Mouse (Mus musculus) CH12.LX (cell line): ENCODE data around the gene Trpm5. TPM values are rescaled to one million over a fixed set of nuclear protein-coding genes. Genes with fewer than 3 reads are reported as not detected.
A peak's percentile ranks its signal among the peaks of the same experiment; 100 is the strongest.

Experiments used
- DNase-seq: peaks from one replicate; pipeline ENCODE4 v3.0.0-alpha.2; 2013; ENCODE audit errors: extremely low read depth
- H3K27ac ChIP-seq: 2 replicates; pipeline ENCODE4 v1.5.1; 2012; ENCODE audit warnings: low read depth, mild to moderate bottlenecking, control low read depth, moderate library complexity; ENCODE audit not compliant: insufficient read depth
- H3K27me3 ChIP-seq: replicated peaks from 2 replicates; pipeline ENCODE3; 2012; ENCODE audit warnings: inconsistent platforms
- H3K36me3 ChIP-seq, 2 experiments: replicated peaks in 1 of 2; 2 replicates each; pipeline versions ENCODE3 to v1.6.1; 2012; ENCODE audit warnings: inconsistent platforms in 1 of 2, low read length in 1 of 2, mild to moderate bottlenecking in 1 of 2, mixed read lengths in 1 of 2, moderate library complexity in 1 of 2; ENCODE audit not compliant: control insufficient read depth in 1 of 2, insufficient read depth in 1 of 2
- H3K4me1 ChIP-seq, 2 experiments: 2 replicates each; pipeline ENCODE4 v1.6.1; 2012; ENCODE audit warnings: inconsistent platforms in 1 of 2, moderate library complexity in 1 of 2; ENCODE audit not compliant: insufficient read depth in 2 of 2, control insufficient read depth in 1 of 2
- H3K4me2 ChIP-seq: 2 replicates; pipeline ENCODE4 v1.6.1; 2012; ENCODE audit warnings: low read depth, mild to moderate bottlenecking, control low read depth; ENCODE audit not compliant: poor library complexity, insufficient read depth, severe bottlenecking
- H3K4me3 ChIP-seq, 3 experiments: fragments of 150-350 bp in 1 of 3; sonication (generic) in 1 of 3; replicated peaks in 1 of 3; 2 replicates each; pipeline versions ENCODE3 to v1.5.1; 2011 to 2012; ENCODE audit warnings: low read depth in 2 of 3, low read length in 2 of 3, mild to moderate bottlenecking in 2 of 3, moderate library complexity in 2 of 3, control low read depth in 1 of 3, improper control_type of control experiment in 1 of 3, inconsistent platforms in 1 of 3, mixed read lengths in 1 of 3; ENCODE audit not compliant: poor library complexity in 1 of 3
- H3K79me2 ChIP-seq: replicated peaks from 2 replicates; pipeline ENCODE4 v1.6.1; 2012; ENCODE audit warnings: mild to moderate bottlenecking, moderate library complexity; ENCODE audit not compliant: control insufficient read depth, poor library complexity, insufficient read depth, severe bottlenecking; ENCODE audit errors: extremely low read depth
- H3K9ac ChIP-seq: 2 replicates; pipeline ENCODE4 v1.6.1; 2012; ENCODE audit warnings: low read depth, mild to moderate bottlenecking, control low read depth, moderate library complexity; ENCODE audit not compliant: insufficient read depth
- H3K9me3 ChIP-seq: replicated peaks from 2 replicates; pipeline ENCODE3; 2012; ENCODE audit warnings: low read length, inconsistent platforms, mixed read lengths
- CHD2 ChIP-seq: IDR thresholded peaks from 2 replicates; pipeline ENCODE4 v1.6.1; 2011; ENCODE audit warnings: low read length, improper control_type of control experiment
- ELF1 ChIP-seq: IDR thresholded peaks from 2 replicates; pipeline ENCODE4 v1.6.1; 2014; ENCODE audit warnings: low read depth, mild to moderate bottlenecking, inconsistent platforms, low read length, improper control_type of control experiment
- ETS1 ChIP-seq: conservative IDR thresholded peaks from 2 replicates; pipeline ENCODE4 v1.6.1; 2012; ENCODE audit warnings: low read depth, mild to moderate bottlenecking, inconsistent platforms, low read length, improper control_type of control experiment, moderate library complexity
- GABPA ChIP-seq: IDR thresholded peaks from 2 replicates; pipeline ENCODE4 v1.6.1; 2012; ENCODE audit warnings: low read depth, low read length, improper control_type of control experiment, inconsistent platforms; ENCODE audit not compliant: insufficient replicate concordance
- IRF4 ChIP-seq: IDR thresholded peaks from 2 replicates; pipeline ENCODE4 v1.6.1; 2014; ENCODE audit warnings: low read depth, mild to moderate bottlenecking, inconsistent platforms, low read length, improper control_type of control experiment
- JUND ChIP-seq: conservative IDR thresholded peaks from 2 replicates; pipeline ENCODE4 v1.6.1; 2011; ENCODE audit warnings: low read depth, low read length, improper control_type of control experiment
- MEF2A ChIP-seq: IDR thresholded peaks from 2 replicates; pipeline ENCODE4 v1.6.1; 2014; ENCODE audit warnings: low read depth, mild to moderate bottlenecking, inconsistent platforms, low read length, improper control_type of control experiment, borderline replicate concordance
- MXI1 ChIP-seq: IDR thresholded peaks from 2 replicates; pipeline ENCODE4 v1.6.1; 2011; ENCODE audit warnings: mild to moderate bottlenecking, low read depth, low read length, improper control_type of control experiment
- NRF1 ChIP-seq: IDR thresholded peaks from 2 replicates; pipeline ENCODE4 v1.6.1; 2014; ENCODE audit warnings: low read depth, mild to moderate bottlenecking, inconsistent platforms, low read length, improper control_type of control experiment, moderate library complexity
- PAX5 ChIP-seq: IDR thresholded peaks from 2 replicates; pipeline ENCODE4 v1.6.1; 2012; ENCODE audit warnings: low read length, inconsistent platforms, mixed read lengths
- POLR2A ChIP-seq: IDR thresholded peaks from 2 replicates; pipeline ENCODE4 v1.6.1; 2011; ENCODE audit warnings: low read depth, mild to moderate bottlenecking, improper control_type of control experiment, low read length
- RAD21 ChIP-seq: IDR thresholded peaks from 2 replicates; pipeline ENCODE4 v1.6.1; 2011; ENCODE audit warnings: low read depth, mild to moderate bottlenecking, low read length, improper control_type of control experiment, moderate library complexity
- SIN3A ChIP-seq: IDR thresholded peaks from 2 replicates; pipeline ENCODE4 v1.6.1; 2012; ENCODE audit warnings: low read length, improper control_type of control experiment, inconsistent platforms
- TCF12 ChIP-seq: IDR thresholded peaks from 2 replicates; pipeline ENCODE4 v1.6.1; 2014; ENCODE audit warnings: low read depth, mild to moderate bottlenecking, inconsistent platforms, low read length, improper control_type of control experiment
- UBTF ChIP-seq: IDR thresholded peaks from 2 replicates; pipeline ENCODE4 v1.6.1; 2012; ENCODE audit warnings: low read depth, mild to moderate bottlenecking, inconsistent platforms, low read length, improper control_type of control experiment, moderate library complexity
- ZC3H11A ChIP-seq: IDR thresholded peaks from 2 replicates; pipeline ENCODE4 v1.6.1; 2012; ENCODE audit warnings: low read depth, mild to moderate bottlenecking, inconsistent platforms, low read length, improper control_type of control experiment
- ZNF384 ChIP-seq: IDR thresholded peaks from 2 replicates; pipeline ENCODE4 v1.6.1; 2012; ENCODE audit warnings: low read depth, low read length, improper control_type of control experiment, inconsistent platforms
- dilution Hi-C: fragments of 300-500 bp; cut with MboI; formaldehyde crosslinking; loops from 2 replicates; pipeline ENCODE4 v1.14.3; 2020; ENCODE audit warnings: low sequenced_read_pairs; ENCODE audit not compliant: extremely low pct_unique_long_range_greater_than_20kb, extremely low pct_ligation_motif_present
- in situ Hi-C: fragments of 300-500 bp; cut with MboI; formaldehyde crosslinking; loops from 3 replicates; pipeline ENCODE4 v1.14.3; 2019; ENCODE audit warnings: low sequenced_read_pairs, low pct_ligation_motif_present, low pct_unique_long_range_greater_than_20kb, mixed read lengths
- polyA plus RNA-seq: library from polyadenylated mRNA; unstranded; fragments of >175 nt; gene quantifications from 2 replicates; pipeline ENCODE4 v1.2.1, GENCODE M21; 2012; ENCODE audit warnings: low read depth; ENCODE audit not compliant: insufficient read length
- total RNA-seq, 2 experiments: library from RNA; depleted of rRNA; stranded (reverse); fragments of 300-350 nt in 1 of 2; fragments of >200 nt in 1 of 2; gene quantifications; 2 replicates each; pipeline ENCODE4 v1.2.3; 2012 to 2014

The Trpm5 gene
- total and polyA plus RNA-seq, 3 experiments: 1.1 to 3.0 (median 1.5) TPM

GRCm38 (mm10) chr7:143059202-143059870, 35.1 kb downstream of the Trpm5 start:
- DNase-seq: no peak
- H3K4me2 ChIP-seq: no peak overlapping the region
- TF ChIP-seq ZC3H11A (no peak), PAX5 (no peak), GABPA (no peak)
- no peaks in the 10 kb centered on the region for H3K27me3 ChIP-seq
- peaks cover 80% of the 10 kb centered on the region for H3K79me2 ChIP-seq
- in situ Hi-C loops (no loop called here), dilution Hi-C loops (no loop called here)
- H3K4me1 ChIP-seq: peaks cover 37 to 69% of the 10 kb centered on the region in 2 experiments
- no peaks in the 10 kb centered on the region for H3K9me3 ChIP-seq
- H3K9ac ChIP-seq: no peak overlapping the region
- no peak overlapping the region for H3K4me3 ChIP-seq
- peaks cover 60 to 99% of the 10 kb centered on the region in 2 experiments for H3K36me3 ChIP-seq
- H3K27ac ChIP-seq: no peak overlapping the region

DNA sequence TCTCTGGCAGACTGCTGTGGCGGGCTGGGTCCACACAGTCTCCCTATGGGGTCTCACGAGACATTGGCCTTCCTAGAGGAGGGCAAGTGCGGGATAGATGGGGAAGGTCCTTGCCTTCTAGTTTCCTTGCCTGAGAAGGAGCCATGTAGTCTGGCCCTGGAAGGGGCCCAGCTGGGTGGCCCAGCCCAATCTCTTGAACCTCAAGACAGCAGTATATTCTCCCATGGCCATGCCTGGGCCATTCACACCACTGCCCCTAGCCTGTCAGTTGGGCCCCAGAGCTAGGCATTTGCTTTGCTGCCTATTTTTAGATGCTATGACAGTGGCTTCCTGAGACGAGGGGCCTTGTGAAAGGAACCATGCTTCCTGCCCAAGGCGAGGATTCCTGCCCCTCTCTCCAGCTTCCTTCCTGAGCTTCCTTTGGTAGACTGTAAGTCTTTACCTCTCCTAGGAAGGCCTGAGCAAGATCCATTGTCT, 36.2 kb downstream of the Trpm5 start:
- no peak for DNase-seq
- Histone ChIP-seq H3K27me3 (no peaks in the 10 kb centered on the region), H3K27ac (peak overlapping the region; percentile 40), H3K79me2 (peaks cover 85% of the 10 kb centered on the region), H3K4me1 (peaks cover 37 to 69% of the 10 kb centered on the region in 2 experiments), H3K9me3 (no peaks in the 10 kb centered on the region), H3K4me3 (no peak overlapping the region), H3K4me2 (peak overlapping the region; percentile 32; the same call in 1 of the 2 replicates), H3K36me3 (peaks cover 49 to 94% of the 10 kb centered on the region in 2 experiments), H3K9ac (no peak overlapping the region; the same call in 1 of the 2 replicates)
- TF ChIP-seq MEF2A (peak; percentile 14; the same call in 1 of the 2 replicates), TCF12 (no peak)
- in situ Hi-C loops (no loop called here), dilution Hi-C loops (no loop called here)

DNA sequence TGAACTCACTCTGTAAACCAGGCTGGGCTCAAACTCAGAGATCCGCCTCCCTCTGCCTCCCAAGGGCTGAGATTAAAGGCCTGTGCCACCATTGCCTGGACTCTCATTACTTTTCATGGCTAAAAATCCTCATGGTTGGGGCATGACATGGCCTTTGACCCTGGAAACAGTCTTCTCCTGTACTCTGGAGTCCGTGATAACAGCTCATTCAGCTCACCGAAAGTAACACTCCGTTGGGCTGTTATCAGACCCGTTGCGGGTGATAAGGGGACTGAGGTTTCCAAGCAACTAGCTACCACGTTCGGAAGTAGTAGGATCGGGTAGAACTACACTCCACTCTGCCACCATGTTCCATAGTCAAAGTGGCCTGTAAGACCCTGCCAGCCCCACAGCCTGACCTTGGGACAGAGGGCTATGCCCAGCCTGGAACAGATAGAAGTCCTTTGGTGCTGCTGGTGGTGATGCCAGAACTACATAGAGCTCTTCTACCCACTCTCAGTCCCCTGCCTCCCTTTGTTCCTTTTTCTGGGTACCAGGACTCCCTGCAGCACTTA, 36.7 kb downstream of the Trpm5 start:
- H3K9ac ChIP-seq: peak overlapping the region; percentile 10; the same call in 1 of the 2 replicates
- no peak for DNase-seq
- no peaks in the 10 kb centered on the region for H3K9me3 ChIP-seq
- peaks cover 37 to 69% of the 10 kb centered on the region in 2 experiments for H3K4me1 ChIP-seq
- H3K36me3 ChIP-seq: peaks cover 44 to 88% of the 10 kb centered on the region in 2 experiments
- peak overlapping the region; percentile 40 for H3K27ac ChIP-seq
- H3K79me2 ChIP-seq: peaks cover 91% of the 10 kb centered on the region
- in situ Hi-C loops (no loop called here), dilution Hi-C loops (no loop called here)
- no peaks in the 10 kb centered on the region for H3K27me3 ChIP-seq
- no peak overlapping the region for H3K4me3 ChIP-seq
- peak overlapping the region; percentile 9; the same call in 1 of the 2 replicates for H3K4me2 ChIP-seq
- TF ChIP-seq JUND (no peak), ELF1 (no peak), MXI1 (no peak), GABPA (no peak), RAD21 (no peak), CHD2 (no peak), POLR2A (no peak), SIN3A (no peak), UBTF (no peak), IRF4 (no peak), ETS1 (no peak), MEF2A (no peak), NRF1 (no peak), ZNF384 (no peak)
- TF ChIP-seq, all 38 proteins: peak for 0
